Mouse (Mus musculus) left cerebral cortex, postnatal 4 days (tissue): Measurements from ENCODE around the gene Fbrsl1. TPM values are rescaled to one million over a fixed set of nuclear protein-coding genes. Genes with fewer than 3 reads are reported as not detected.
A peak's percentile ranks its signal among the peaks of the same experiment; 100 is the strongest.

ENCODE experiments used
- DNase-seq: peaks from one replicate; pipeline ENCODE4 v3.0.0-alpha.2; 2022
- intact Hi-C: fragments of 180-260 bp; cut with DNase I; formaldehyde crosslinking; loops from one replicate; pipeline ENCODE4 v1.15.1; 2025
- total RNA-seq, 2 experiments: library from RNA; stranded (reverse); gene quantifications; 2 replicates each; pipeline ENCODE4 v1.2.3; 2021

The Fbrsl1 gene
- total RNA-seq: 10 to 100 TPM; 68.1 to 72.9 TPM

DNA sequence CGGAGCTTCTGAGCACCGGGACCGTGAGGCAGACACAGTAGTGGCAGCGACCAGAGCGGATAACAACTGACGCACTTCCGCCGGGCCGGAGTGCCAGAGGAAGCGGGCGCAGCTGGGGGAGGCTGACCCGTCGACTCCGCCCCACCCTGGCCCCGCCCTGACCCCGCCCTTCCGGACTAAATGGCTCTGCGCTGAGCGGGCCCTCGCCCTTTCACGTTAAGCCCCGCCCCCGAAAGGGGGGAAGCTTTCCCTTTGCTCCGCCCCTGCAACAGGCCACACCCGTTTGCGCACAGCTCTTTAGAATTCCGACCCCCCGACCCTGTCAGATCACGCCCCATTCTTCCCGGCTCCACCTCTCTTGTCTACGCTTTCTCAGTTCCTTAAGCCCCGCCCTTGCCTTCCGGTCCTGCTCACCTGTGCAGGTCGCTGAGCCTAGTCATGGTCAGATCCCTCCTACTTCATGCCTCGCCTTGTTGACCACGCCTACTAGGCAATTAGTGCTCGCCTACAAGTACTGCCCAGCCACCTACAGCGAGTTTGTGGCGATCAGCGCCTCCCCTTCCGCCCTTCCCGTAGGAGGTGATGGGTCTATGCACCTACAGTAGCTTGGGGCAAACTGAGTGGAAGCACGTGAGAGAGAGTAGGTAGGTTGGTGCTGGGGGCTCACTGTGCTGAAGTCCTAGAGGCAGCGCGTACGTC lies at the start of gene Fbrsl1:
Gene Fbrsl1 (minus strand): TSS at position 68 of the 699 bp plus-strand sequence.
- DNase-seq: peak; percentile 98
- intact Hi-C loops: no loop called here

DNA sequence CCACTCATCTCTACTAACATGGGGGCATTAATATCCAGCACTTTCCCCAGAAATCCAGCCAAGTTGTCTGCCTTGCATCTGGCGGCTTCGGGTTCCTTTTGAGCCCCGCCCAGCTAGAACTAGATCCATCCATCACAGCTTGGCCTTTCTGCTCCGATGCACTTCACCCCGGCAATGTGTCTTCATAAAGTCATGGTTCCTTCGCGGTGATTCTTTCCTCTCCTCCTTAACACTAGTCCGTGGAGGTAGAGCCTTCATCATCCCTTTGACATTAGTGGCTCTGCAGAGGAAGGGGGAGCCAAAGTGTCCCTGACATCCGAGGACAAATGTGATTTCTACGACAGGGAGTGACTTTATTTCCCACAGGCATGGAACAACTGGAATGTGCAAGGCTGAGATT lies 49.8 kb upstream of the Fbrsl1 start:
- DNase-seq: no peak
- intact Hi-C loops: no loop called here

DNA sequence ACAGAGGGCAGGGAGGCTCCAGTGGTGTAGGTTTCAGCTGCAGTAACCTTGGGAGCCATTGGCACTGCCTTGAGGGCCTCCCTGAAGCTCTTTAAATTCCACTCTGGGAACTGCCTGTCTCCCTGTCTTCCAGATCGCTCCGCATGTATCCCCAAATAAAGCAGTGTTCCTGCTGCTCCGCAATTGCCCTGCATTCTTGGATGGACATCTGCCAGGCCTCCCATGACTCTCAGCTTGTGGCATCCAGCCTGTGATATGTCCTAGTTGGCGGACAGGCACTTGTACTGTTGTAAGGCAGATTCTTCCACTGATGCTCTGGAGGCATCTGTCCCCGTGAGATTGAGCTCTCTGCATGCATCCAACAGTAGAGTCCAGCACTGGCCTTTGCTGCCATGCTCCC lies 49.3 kb upstream of the Fbrsl1 start:
- DNase-seq: peak; percentile 29
- intact Hi-C loops: no loop called here

DNA sequence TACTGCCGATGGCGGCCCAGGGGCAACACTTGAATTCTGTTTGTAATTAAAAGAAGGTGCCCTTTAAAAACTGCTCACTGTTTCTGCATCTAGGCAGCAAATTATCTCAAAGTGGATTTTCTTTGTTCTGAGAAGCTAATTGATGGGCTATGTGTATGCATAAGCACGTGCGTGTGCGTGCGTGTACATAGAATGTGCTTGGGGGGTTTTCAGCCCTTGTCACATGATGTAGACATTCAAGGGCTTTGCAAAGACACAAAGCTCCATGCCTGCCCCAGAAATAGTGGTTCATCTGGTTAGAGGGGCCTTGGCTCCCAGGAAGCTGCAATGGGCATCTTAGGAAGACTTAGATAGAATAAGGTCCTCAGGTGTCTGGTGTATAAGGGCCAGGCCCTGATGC lies 46.7 kb upstream of the Fbrsl1 start:
- no peak for DNase-seq
- intact Hi-C loops: loop anchor here (2.0 kb wide), 1 partner anchor 140 kb away; no protein-coding TSS in a partner anchor

DNA sequence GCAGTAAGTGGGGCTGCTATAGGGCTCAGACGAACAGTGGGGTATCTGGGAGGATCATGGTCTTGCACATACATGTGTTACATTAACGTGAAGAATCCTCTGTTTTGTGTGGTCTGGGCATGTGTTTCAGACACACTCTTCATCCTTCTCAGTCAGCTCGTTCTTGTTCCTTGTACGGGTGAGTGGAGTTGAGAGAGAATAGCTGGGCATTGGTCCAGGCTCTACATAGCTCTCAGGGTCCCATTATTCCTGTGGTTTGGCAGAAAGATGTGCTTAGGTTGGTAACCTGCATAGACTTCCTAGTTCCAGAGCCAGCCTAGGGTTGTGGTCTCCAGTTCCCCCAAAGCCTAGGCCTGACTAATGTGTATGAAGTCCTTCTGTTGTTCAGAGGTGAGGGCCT lies 46.1 kb upstream of the Fbrsl1 start:
- intact Hi-C loops: loop anchor here (2.0 kb wide), 1 partner anchor 140 kb away; no protein-coding TSS in a partner anchor

GRCm38 (mm10) chr5:110493785-110494184 lies 45.5 kb upstream of the Fbrsl1 start:
- DNase-seq: peak; percentile 84

More for the DNA sequence above, 46.1 kb upstream of the Fbrsl1 start:
- no peak for DNase-seq

GRCm38 (mm10) chr5:110489639-110490038 lies 41.3 kb upstream of the Fbrsl1 start:
- intact Hi-C loops: no loop called here
- DNase-seq: no peak

More at GRCm38 (mm10) chr5:110493785-110494184, 45.5 kb upstream of the Fbrsl1 start:
- intact Hi-C loops: loop anchor here (2.0 kb wide), 1 partner anchor 141 kb away; no protein-coding TSS in a partner anchor

DNA sequence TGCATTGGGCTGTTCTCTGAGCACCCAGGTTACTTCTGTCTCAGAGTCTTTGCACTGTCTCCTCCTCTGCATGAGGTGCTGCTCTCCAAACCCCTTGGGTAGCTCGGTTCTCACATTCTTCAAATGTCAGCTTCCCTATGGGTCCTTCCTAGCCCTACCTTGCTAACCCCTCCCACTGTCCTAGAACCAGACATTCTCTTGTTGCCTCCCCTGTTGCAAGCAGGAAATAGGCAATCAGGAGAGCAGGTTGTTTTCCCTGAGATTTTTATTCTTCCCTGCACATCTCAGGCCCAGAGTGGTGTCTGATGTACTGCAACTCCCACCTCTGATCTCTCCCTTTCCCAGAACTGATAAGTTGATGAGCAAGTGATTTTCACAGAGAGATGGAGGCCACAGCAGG lies 39.6 kb upstream of the Fbrsl1 start:
- intact Hi-C loops: no loop called here
- no peak for DNase-seq

DNA sequence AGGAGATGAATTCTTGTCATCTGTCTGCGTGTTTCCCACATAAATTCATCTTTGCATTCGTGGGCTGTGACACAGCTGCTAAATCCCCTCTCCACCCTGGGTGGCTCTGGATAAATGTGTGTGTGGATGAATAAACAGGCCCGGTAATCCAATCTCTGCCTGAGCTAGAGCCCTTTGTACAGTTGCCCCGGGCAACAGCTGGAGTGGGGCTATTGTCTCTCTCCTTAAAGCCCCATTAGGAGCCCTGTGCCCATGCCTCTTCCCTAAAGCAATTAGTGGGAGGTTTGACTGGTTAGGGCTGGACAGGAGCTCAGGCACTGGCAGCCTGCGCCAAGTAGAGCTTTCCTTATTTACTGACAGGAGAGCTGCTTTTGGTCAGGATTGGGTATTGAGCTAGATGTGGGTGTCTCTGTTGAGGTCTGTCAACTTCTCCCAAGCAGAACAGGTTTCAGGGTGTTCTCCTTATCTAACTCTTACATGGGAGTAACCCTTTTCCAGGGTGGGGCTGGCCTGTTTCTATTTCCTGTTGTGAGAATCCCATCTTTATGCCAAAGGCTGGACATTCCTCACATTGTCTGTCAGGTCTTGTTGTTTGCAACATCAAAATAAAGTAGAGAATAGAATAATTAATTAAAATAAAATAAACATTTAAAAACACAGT lies 38.5 kb upstream of the Fbrsl1 start:
- intact Hi-C loops: no loop called here
- DNase-seq: no peak

DNA sequence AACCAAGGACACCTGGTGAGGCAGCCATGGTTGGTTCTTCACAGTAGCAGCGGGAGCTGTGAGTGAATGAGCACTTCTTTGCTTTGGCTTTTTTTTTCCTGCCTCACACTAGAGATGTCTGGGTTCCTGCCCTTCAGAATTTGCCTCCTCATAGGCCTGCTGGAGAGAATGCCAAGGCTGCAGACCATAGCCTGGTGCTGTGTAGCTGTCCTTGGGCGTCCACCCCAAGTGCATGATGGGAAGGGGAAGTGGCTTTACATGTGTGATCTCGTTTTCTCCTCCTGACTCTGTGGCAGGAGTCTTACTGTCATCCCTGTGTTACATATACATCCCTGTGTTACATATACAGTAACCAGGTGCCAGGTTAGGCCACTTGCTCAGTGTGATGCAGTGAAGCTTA lies 36.4 kb upstream of the Fbrsl1 start:
- no peak for DNase-seq
- intact Hi-C loops: no loop called here

DNA sequence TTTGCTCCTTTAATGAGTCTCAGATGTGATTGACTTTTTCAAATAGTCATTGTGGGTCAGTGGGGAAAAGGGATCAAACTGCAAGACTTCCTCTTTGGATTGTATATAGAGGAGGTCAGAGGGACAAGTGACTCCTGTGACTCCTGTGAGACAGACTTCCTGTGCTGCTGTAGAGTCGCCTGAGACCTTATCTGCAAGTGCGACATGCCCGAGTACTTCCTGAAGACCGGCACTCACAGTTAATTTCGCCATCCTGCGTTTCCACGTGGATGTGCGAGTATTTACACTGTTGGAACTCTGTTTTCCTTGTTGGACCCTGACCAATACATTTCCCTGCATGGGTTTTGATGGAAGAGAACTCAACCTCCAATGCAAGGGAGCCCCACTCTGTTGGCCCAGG lies 30.9 kb upstream of the Fbrsl1 start:
- intact Hi-C loops: no loop called here
- DNase-seq: no peak

DNA sequence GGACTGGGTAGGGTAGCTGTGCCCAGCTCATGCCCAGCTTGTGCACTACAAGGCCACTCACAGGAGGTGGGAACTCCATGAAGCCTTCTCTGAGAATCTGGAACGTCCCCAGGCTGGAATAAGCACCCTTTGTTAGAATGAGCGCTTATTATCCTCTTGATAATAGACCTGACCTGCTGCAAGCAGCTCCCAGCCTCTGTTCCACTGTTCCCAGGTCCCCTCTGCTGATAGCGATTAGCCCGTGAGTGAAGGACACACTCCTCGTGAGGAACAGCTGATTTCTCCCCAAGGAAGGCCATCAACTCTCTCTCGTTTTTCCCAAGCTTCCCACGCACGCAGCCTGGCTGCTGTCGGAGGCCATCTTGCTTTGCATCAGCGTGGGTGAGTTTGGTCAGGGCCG lies 25.9 kb upstream of the Fbrsl1 start:
- DNase-seq: no peak
- intact Hi-C loops: no loop called here

GRCm38 (mm10) chr5:110472834-110473233 lies 24.5 kb upstream of the Fbrsl1 start:
- intact Hi-C loops: no loop called here
- no peak for DNase-seq

DNA sequence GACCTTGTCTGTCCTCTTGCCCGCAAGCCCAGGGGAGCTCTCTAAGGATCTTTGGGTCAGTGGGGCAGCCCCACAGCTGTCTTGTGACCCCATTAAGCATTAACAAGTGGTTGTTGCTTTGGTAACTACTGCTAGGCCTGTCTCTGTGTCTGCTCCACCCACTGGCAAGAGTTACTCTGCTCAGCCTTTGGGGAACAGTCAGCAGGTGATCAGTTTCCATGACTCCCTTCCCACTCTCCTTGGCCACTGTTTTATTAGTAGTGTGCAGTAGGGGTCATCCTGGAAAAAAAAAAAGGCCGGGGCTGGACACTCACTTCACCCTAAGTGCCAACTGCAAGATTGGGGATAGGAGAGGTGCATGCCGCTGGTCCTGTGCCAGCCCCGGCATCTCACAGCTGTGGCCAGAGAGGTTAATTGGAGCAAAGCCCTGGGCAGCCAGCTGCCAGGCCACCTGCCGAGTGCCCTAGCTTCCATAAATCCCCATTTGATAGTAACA lies 23.7 kb upstream of the Fbrsl1 start:
- DNase-seq: peak; percentile 43
- intact Hi-C loops: no loop called here

DNA sequence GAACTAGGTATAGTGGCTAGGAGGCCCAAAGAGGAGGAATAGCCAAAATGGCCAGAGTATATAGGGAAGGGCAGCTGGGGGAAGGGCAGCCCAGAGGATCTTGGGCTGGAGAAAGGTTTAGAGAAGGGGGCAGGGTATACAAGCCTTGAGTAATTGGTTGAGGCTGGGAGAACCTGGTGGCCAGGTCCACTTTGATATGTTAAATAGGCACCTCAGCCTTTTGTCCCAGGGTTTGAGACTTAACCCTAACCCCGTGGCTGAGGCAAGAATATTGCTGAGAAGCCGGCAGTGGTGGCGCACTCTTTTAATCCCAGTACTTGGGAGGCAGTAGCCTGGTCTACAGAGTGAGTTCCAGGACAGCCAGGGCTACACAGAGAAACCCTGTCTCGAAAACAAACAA lies 23.0 kb upstream of the Fbrsl1 start:
- DNase-seq: no peak
- intact Hi-C loops: no loop called here

- intact Hi-C loops: no loop called here
- DNase-seq: no peak
Measured at GRCm38 (mm10) chr5:110469227-110469925, 21.1 kb upstream of the Fbrsl1 start.

DNA sequence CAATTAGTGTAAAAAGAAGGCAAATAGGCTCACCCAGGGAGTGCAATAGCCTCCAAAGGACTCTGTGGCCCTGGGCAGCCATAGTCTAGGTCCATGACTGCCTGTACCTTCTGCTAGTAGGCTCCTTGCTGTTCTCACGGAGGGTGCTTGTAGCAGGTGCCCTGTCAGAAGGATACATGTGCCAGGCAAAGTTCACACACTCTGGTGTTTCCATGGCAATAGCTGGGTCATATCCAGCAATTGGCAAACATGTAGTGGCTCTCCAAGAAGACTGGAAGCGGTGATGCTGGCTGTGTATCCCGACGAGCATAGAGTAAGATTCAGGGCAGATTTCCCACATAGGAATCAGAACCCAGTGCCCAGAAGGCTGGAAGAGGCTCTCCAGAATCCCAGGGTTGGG lies 20.0 kb upstream of the Fbrsl1 start:
- intact Hi-C loops: no loop called here
- DNase-seq: peak; percentile 63

GRCm38 (mm10) chr5:110467725-110468124 lies 19.4 kb upstream of the Fbrsl1 start:
- DNase-seq: no peak
- intact Hi-C loops: no loop called here

- intact Hi-C loops: no loop called here
- peak; percentile 80 for DNase-seq
Measured at GRCm38 (mm10) chr5:110466531-110467424, 18.5 kb upstream of the Fbrsl1 start.

DNA sequence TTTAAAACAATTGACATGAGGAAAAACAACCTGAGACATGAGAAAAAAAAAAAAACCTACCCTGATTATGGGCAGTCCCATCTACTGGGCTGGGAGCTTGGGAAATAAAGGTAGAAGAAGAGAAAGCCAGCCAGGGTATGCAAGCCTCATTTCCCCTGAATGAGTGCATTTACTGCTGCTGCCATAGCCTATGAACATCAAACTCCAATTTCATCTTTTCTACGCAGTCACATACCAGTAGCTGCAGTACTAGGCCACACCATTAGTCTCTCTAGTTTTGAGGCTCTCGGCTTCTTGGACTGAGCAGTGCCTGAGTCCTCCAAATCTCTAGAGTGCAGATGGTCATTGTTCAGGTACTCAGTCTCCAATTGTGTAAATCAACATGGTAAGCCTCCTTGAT lies 14.3 kb upstream of the Fbrsl1 start:
- intact Hi-C loops: no loop called here
- DNase-seq: no peak
